Mouse (Mus musculus) gastrocnemius, postnatal 4 days (tissue): ENCODE measurements at regions not wholly inside any gene's neighbourhood (a gene's known extent, or its start where the extent isn't known, plus 50 kb on each side); places are given as distances from the start of the nearest gene placed in this dataset.
"Not testable (repeated sequence)": the region's sequence is repeated elsewhere in the genome, so short reads cannot be mapped to it uniquely, and the experiment has no call there.

Source experiments
- DNase-seq, 2 experiments: peaks; one replicate each; pipeline ENCODE4 v3.0.0; 2021 to 2022; ENCODE audit warnings: low spot score in 2 of 2, mixed read lengths in 2 of 2

GRCm38 (mm10) chr3:113105979-113106378 is 152.7 kb downstream of the Amy2a5 start:
- no peak for DNase-seq

- DNase-seq: not testable (repeated sequence)
These were observed 167.8 kb downstream of the Amy2a5 start for GRCm38 (mm10) chr3:113090850-113091249.

- DNase-seq: peak in 1 of 2 experiments; percentile 16
These were observed 177.9 kb downstream of the Amy2a5 start for GRCm38 (mm10) chr3:113080704-113081103.
